8 mouse cellular contexts compared by ENCODE assay signal in the genomic region with DNA sequence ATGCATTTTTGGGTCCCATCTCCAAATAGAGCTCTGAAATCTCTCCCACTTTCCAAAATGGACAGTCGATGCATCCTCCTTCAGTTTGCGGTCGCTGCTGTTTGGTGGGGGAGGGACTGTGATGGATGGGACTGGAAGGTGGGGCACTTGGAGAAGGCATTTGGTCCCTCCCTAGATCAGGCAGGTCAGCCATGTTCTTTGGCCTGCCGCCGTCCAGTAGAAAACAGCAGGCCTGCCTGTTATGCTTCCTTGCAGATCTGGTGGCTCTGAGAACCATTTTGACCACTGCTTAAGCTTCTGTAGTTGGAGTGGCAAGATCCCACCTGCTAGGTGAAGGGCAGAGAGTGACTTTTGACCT. TPM values are rescaled to one million over a fixed set of nuclear protein-coding genes. Genes with fewer than 3 reads are reported as not detected.
DNase-seq lines count a peak whose midpoint lies in the region; ATAC-seq and TF ChIP-seq lines count a peak whose summit lies in the region.

No protein-coding gene starts in this region.

- peak overlapping the region; percentile 80 for H3K4me2 ChIP-seq in heart, embryonic 16.5 days (ENCODE audit: low read depth, low read length)
- H3K4me2 ChIP-seq in liver, postnatal 0 days (ENCODE audit: low read depth, low read length) = peak overlapping the region; percentile 89

- no peak for TF ChIP-seq CTCF in kidney, adult 2 months (conservative IDR thresholded peaks at IDR 0.05; ENCODE audit: insufficient read depth, insufficient read length, low read depth, low read length)
- TF ChIP-seq CTCF in liver, postnatal 0 days (IDR thresholded peaks at IDR 0.05; ENCODE audit: low read depth) = no peak

- H3K27me3 ChIP-seq in kidney, adult 2 months (replicated peaks; ENCODE audit: control insufficient read depth, insufficient read depth, low read length) = no peaks in the 10 kb centered on the region
- peaks cover 16% of the 10 kb centered on the region for H3K27me3 ChIP-seq in heart, embryonic 16.5 days (ENCODE audit: control insufficient read depth, insufficient read depth, low read length)
- H3K27me3 ChIP-seq in liver, postnatal 0 days (ENCODE audit: insufficient read depth, low read length) = peaks cover 24% of the 10 kb centered on the region

- peaks cover 26% of the 10 kb centered on the region for H3K4me1 ChIP-seq in kidney, adult 2 months (ENCODE audit: control insufficient read depth, insufficient read depth, low read length)
- H3K4me1 ChIP-seq in heart, embryonic 16.5 days (ENCODE audit: control insufficient read depth, insufficient read depth, low read length) = peaks cover 40% of the 10 kb centered on the region
- peaks cover 42% of the 10 kb centered on the region for H3K4me1 ChIP-seq in liver, postnatal 0 days (ENCODE audit: insufficient read depth)

- TF ChIP-seq EP300 in liver, postnatal 0 days (IDR thresholded peaks at IDR 0.05; ENCODE audit: low read depth) = no peak

- H3K9me3 ChIP-seq in heart, embryonic 16.5 days (replicated peaks; ENCODE audit: control insufficient read depth, low read length) = no peaks in the 10 kb centered on the region
- no peaks in the 10 kb centered on the region for H3K9me3 ChIP-seq in liver, postnatal 0 days (ENCODE audit: low read length)

- no peak for TF ChIP-seq POLR2A in kidney, adult 2 months (IDR thresholded peaks at IDR 0.05; ENCODE audit: low read depth, low read length)

- H3K36me3 ChIP-seq in kidney, adult 2 months (ENCODE audit: control insufficient read depth, insufficient read depth, low read length) = no peaks in the 10 kb centered on the region
- H3K36me3 ChIP-seq in heart, embryonic 16.5 days (ENCODE audit: control insufficient read depth, insufficient read depth) = peaks cover 27% of the 10 kb centered on the region
- H3K36me3 ChIP-seq in liver, postnatal 0 days (replicated peaks; ENCODE audit: insufficient read depth, low read length) = peaks cover 23% of the 10 kb centered on the region

- no peak for ATAC-seq in heart, embryonic 16.5 days (replicated peaks; ENCODE audit: extremely low read depth, insufficient read depth, low FRiP score)
- ATAC-seq in liver, postnatal 0 days = no peak

- peak; percentile 54 for DNase-seq in kidney, adult 2 months
- no peak for DNase-seq in kidney, adult 9 months
- DNase-seq in R1 (ENCODE audit: low read depth, low spot score) = peak; percentile 62
- DNase-seq in liver, postnatal 0 days = no peak
- DNase-seq in urinary bladder, postnatal 10 days (ENCODE audit: low spot score) = no peak
- no peak for DNase-seq in urinary bladder, postnatal 14 days (ENCODE audit: low spot score)
- DNase-seq in retina, postnatal 1 day = no peak

- H3K27ac ChIP-seq in kidney, adult 2 months (ENCODE audit: insufficient read depth, low read depth, low read length) = peak overlapping the region; percentile 98
- peak overlapping the region; percentile 94 for H3K27ac ChIP-seq in heart, embryonic 16.5 days (ENCODE audit: low read length)
- H3K27ac ChIP-seq in liver, postnatal 0 days (ENCODE audit: low read depth) = peak overlapping the region; percentile 86

- 15% methylated on average over 5 of the region's 5 CpGs for WGBS in kidney, adult 2 months
- WGBS in heart, embryonic 16.5 days = 13% methylated on average over 5 of the region's 5 CpGs
- 23% methylated on average over 5 of the region's 5 CpGs for WGBS in liver, postnatal 0 days (ENCODE audit: insufficient replicate concordance)

- H3K9ac ChIP-seq in heart, embryonic 16.5 days (ENCODE audit: low read length) = peak overlapping the region; percentile 88
- H3K9ac ChIP-seq in liver, postnatal 0 days (replicated peaks) = peak overlapping the region; percentile 84

- H3K4me3 ChIP-seq in kidney, adult 2 months (ENCODE audit: insufficient read depth, low read depth, low read length) = peak overlapping the region; percentile 99
- peak overlapping the region; percentile 79 for H3K4me3 ChIP-seq in heart, embryonic 16.5 days (ENCODE audit: low read length)
- peak overlapping the region; percentile 76 for H3K4me3 ChIP-seq in liver, postnatal 0 days (ENCODE audit: low read depth, low read length)

RNA-seq across cellular contexts. Expression of gene Cd151, which starts 1.0 kb away (rescaled TPM):
- polyA plus RNA-seq in kidney, adult 2 months (2012; rRNA removed) = 274 and 343 TPM in 2 replicates
- 42.2 and 44.0 TPM in 2 replicates for polyA plus RNA-seq in heart, embryonic 16.5 days (2015; fragmentation: Nextera tagmentation; extraction: Ambion mirVana)
- 5.1 and 6.6 TPM in 2 replicates for polyA plus RNA-seq in liver, postnatal 0 days (2015; fragmentation: Nextera tagmentation; extraction: Ambion mirVana)

RNA-seq across cellular contexts. Expression of gene Polr2l, which starts 6.8 kb away (rescaled TPM):
- polyA plus RNA-seq in kidney, adult 2 months (2012; rRNA removed) = 67.3 and 70.9 TPM in 2 replicates
- polyA plus RNA-seq in heart, embryonic 16.5 days (2015; fragmentation: Nextera tagmentation; extraction: Ambion mirVana) = 56.7 and 61.5 TPM in 2 replicates
- polyA plus RNA-seq in liver, postnatal 0 days (2015; fragmentation: Nextera tagmentation; extraction: Ambion mirVana) = 41.8 and 45.1 TPM in 2 replicates

RNA-seq across cellular contexts. Expression of gene Tspan4, which starts 6.9 kb away (rescaled TPM):
- polyA plus RNA-seq in kidney, adult 2 months (2012; rRNA removed) = 143 and 162 TPM in 2 replicates
- 61.0 and 61.5 TPM in 2 replicates for polyA plus RNA-seq in heart, embryonic 16.5 days (2015; fragmentation: Nextera tagmentation; extraction: Ambion mirVana)
- 72.2 and 77.0 TPM in 2 replicates for polyA plus RNA-seq in liver, postnatal 0 days (2015; fragmentation: Nextera tagmentation; extraction: Ambion mirVana)

RNA-seq across cellular contexts. Expression of gene Cracr2b, which starts 7.2 kb away (rescaled TPM):
- 15.3 and 22.2 TPM in 2 replicates for polyA plus RNA-seq in kidney, adult 2 months (2012; rRNA removed)
- 24.2 and 26.1 TPM in 2 replicates for polyA plus RNA-seq in heart, embryonic 16.5 days (2015; fragmentation: Nextera tagmentation; extraction: Ambion mirVana)
- polyA plus RNA-seq in liver, postnatal 0 days (2015; fragmentation: Nextera tagmentation; extraction: Ambion mirVana) = 6.3 and 7.3 TPM in 2 replicates

RNA-seq across cellular contexts. Expression of gene Pnpla2, which starts 13.1 kb away (rescaled TPM):
- polyA plus RNA-seq in kidney, adult 2 months (2012; rRNA removed) = 350 and 353 TPM in 2 replicates
- 73.1 and 78.0 TPM in 2 replicates for polyA plus RNA-seq in heart, embryonic 16.5 days (2015; fragmentation: Nextera tagmentation; extraction: Ambion mirVana)
- 47.1 and 51.3 TPM in 2 replicates for polyA plus RNA-seq in liver, postnatal 0 days (2015; fragmentation: Nextera tagmentation; extraction: Ambion mirVana)

Comparison
In these comparisons a context has a peak if more than half of its experiments do, and no peak if none do; other contexts are left out.
1. DNase-seq: peak in kidney, adult 2 months (single experiment) and R1 (single experiment); none in kidney, adult 9 months (single experiment), liver, postnatal 0 days (single experiment), urinary bladder, postnatal 10 days (single experiment), urinary bladder, postnatal 14 days (single experiment) and retina, postnatal 1 day (single experiment).
2. Peak in every context shown above with its lines, with median percentiles within 50 percentile points of each other: H3K27ac ChIP-seq and H3K4me3 ChIP-seq.